Mouse (Mus musculus) hindbrain, postnatal 0 days (tissue): ENCODE results near the gene Tmem38b. TPM values are rescaled to one million over a fixed set of nuclear protein-coding genes. Genes with fewer than 3 reads are reported as not detected.

Experiments used
- ATAC-seq: fragments of 200-750 bp; cut with Nextera tagmentation; 2 replicates; pipeline ENCODE4 v1.8.0; 2017; ENCODE audit warnings: mild to moderate bottlenecking, moderate TSS enrichment, moderate library complexity
- DNase-seq: peaks from one replicate; pipeline ENCODE4 v3.0.0-alpha.2; 2015; ENCODE audit warnings: low spot score
- H3K27ac ChIP-seq: fragments of 300-500 bp; sonication (generic); 2 replicates; pipeline ENCODE4 v1.5.1; 2014; ENCODE audit warnings: mild to moderate bottlenecking
- H3K27me3 ChIP-seq: fragments of 300-500 bp; sonication (generic); 2 replicates; pipeline ENCODE4 v1.6.1; 2014; ENCODE audit warnings: low read length, mixed read lengths; ENCODE audit not compliant: insufficient read depth
- H3K36me3 ChIP-seq: fragments of 300-500 bp; sonication (generic); 2 replicates; pipeline ENCODE4 v1.6.1; 2014; ENCODE audit warnings: low read length, mixed read lengths; ENCODE audit not compliant: insufficient read depth
- H3K4me1 ChIP-seq: fragments of 300-500 bp; sonication (generic); 2 replicates; pipeline ENCODE4 v1.6.1; 2014; ENCODE audit warnings: antibody characterized with exemption, low read length, mixed read lengths; ENCODE audit not compliant: insufficient read depth
- H3K4me2 ChIP-seq: fragments of 300-500 bp; sonication (generic); 2 replicates; pipeline ENCODE4 v1.6.1; 2014; ENCODE audit warnings: low read depth, mild to moderate bottlenecking, low read length, moderate library complexity, mixed read lengths
- H3K4me3 ChIP-seq: fragments of 300-500 bp; sonication (generic); 2 replicates; pipeline ENCODE4 v1.5.1; 2014; ENCODE audit warnings: low read length
- H3K9ac ChIP-seq: fragments of 300-500 bp; sonication (generic); replicated peaks from 2 replicates; pipeline ENCODE4 v1.6.1; 2014; ENCODE audit warnings: mild to moderate bottlenecking, low read length, moderate library complexity, mixed read lengths
- H3K9me3 ChIP-seq: fragments of 300-500 bp; sonication (generic); 2 replicates; pipeline ENCODE4 v1.6.1; 2016; ENCODE audit warnings: low read length, mixed read lengths
- CTCF ChIP-seq: IDR thresholded peaks from 2 replicates; pipeline ENCODE4 v1.5.1; 2016; ENCODE audit warnings: antibody characterized with exemption, control low read depth, low read depth
- WGBS: fragments of 180-500 bp; shearing (Covaris S2); extraction: QIAGEN DNeasy Blood & Tissue Kit; methylation state at CpG from one replicate; pipeline ENCODE4 v1.1.7; 2014; 5-methylcytosine and 5-hydroxymethylcytosine counted together
- polyA plus RNA-seq: library from polyadenylated mRNA; unstranded; fragments of >200 nt; fragmentation: Nextera tagmentation; extraction: Ambion mirVana; gene quantifications from 2 replicates; pipeline ENCODE4 v1.2.1, GENCODE M21; 2015
- total RNA-seq: library from RNA; depleted of rRNA; stranded (reverse); fragments of >200 nt; gene quantifications from 2 replicates; pipeline ENCODE4 v1.2.3, GENCODE M21; 2014; rRNA removed

Tmem38b gene
- total RNA-seq (3.3 and 3.6 TPM in 2 replicates), polyA plus RNA-seq (6.2 and 7.0 TPM in 2 replicates)

GRCm38 (mm10) chr4:53825821-53826605 is at the start of gene Tmem38b:
Gene Tmem38b (plus strand): TSS chr4:53826045.
- WGBS: under 1% methylated on average over 51 of the region's 55 CpGs
- Histone ChIP-seq H3K27ac (peak within 1 kb of the TSS; percentile 80), H3K4me2 (peak within 1 kb of the TSS; percentile 74), H3K4me3 (peak within 1 kb of the TSS; percentile 89), H3K27me3 (no peaks in the 10 kb centered on the region), H3K9me3 (no peaks in the 10 kb centered on the region), H3K4me1 (no peaks in the 10 kb centered on the region), H3K36me3 (no peaks in the 10 kb centered on the region), H3K9ac (peak within 1 kb of the TSS; percentile 77)
- DNase-seq (peak; percentile 90), ATAC-seq (peak; percentile 92)
- TF ChIP-seq CTCF: peak; percentile 59

GRCm38 (mm10) chr4:53781396-53781795 is 44.4 kb upstream of the Tmem38b start:
- Histone ChIP-seq H3K27me3 (no peaks in the 10 kb centered on the region), H3K27ac (no peak overlapping the region), H3K36me3 (no peaks in the 10 kb centered on the region), H3K9ac (no peak overlapping the region), H3K4me3 (no peak overlapping the region), H3K9me3 (no peaks in the 10 kb centered on the region), H3K4me2 (no peak overlapping the region), H3K4me1 (peaks cover 4% of the 10 kb centered on the region; the same call in 1 of the 2 replicates)
- ATAC-seq (no peak), DNase-seq (no peak)
- TF ChIP-seq CTCF: no peak
- WGBS: 65% methylated on average over 4 of the region's 4 CpGs

GRCm38 (mm10) chr4:53782216-53783070 is 43.4 kb upstream of the Tmem38b start:
- Histone ChIP-seq H3K4me1 (peaks cover 4% of the 10 kb centered on the region; the same call in 1 of the 2 replicates), H3K9me3 (no peaks in the 10 kb centered on the region), H3K27me3 (no peaks in the 10 kb centered on the region), H3K4me3 (no peak overlapping the region), H3K4me2 (no peak overlapping the region), H3K36me3 (no peaks in the 10 kb centered on the region), H3K9ac (no peak overlapping the region), H3K27ac (no peak overlapping the region)
- ATAC-seq: no peak
- WGBS: 32% methylated on average over 14 of the region's 14 CpGs
- DNase-seq: no peak
- TF ChIP-seq CTCF: no peak

- H3K9me3 ChIP-seq: no peaks in the 10 kb centered on the region
- no peaks in the 10 kb centered on the region for H3K27me3 ChIP-seq
- TF ChIP-seq CTCF: no peak
- no peak overlapping the region for H3K4me3 ChIP-seq
- DNase-seq: no peak
- no peak overlapping the region for H3K9ac ChIP-seq
- no peaks in the 10 kb centered on the region for H3K36me3 ChIP-seq
- WGBS: 88% methylated on average over 15 of the region's 15 CpGs
- no peaks in the 10 kb centered on the region for H3K4me1 ChIP-seq
- no peak for ATAC-seq
- H3K27ac ChIP-seq: no peak overlapping the region
- H3K4me2 ChIP-seq: no peak overlapping the region
Observed at GRCm38 (mm10) chr4:53785746-53786398, 40.0 kb upstream of the Tmem38b start.

- no peak overlapping the region for H3K4me3 ChIP-seq
- no peak overlapping the region for H3K9ac ChIP-seq
- no peaks in the 10 kb centered on the region for H3K36me3 ChIP-seq
- no peak overlapping the region for H3K27ac ChIP-seq
- H3K27me3 ChIP-seq: no peaks in the 10 kb centered on the region
- ATAC-seq (no peak), DNase-seq (no peak)
- WGBS: 78% methylated on average over 5 of the region's 5 CpGs
- H3K4me2 ChIP-seq: no peak overlapping the region
- TF ChIP-seq CTCF: no peak
- H3K4me1 ChIP-seq: no peaks in the 10 kb centered on the region
- H3K9me3 ChIP-seq: no peaks in the 10 kb centered on the region
Observed at GRCm38 (mm10) chr4:53786851-53787250, 39.0 kb upstream of the Tmem38b start.

- Histone ChIP-seq H3K9ac (no peak overlapping the region), H3K4me2 (no peak overlapping the region), H3K9me3 (no peaks in the 10 kb centered on the region), H3K4me3 (no peak overlapping the region), H3K27ac (no peak overlapping the region), H3K36me3 (no peaks in the 10 kb centered on the region), H3K27me3 (no peaks in the 10 kb centered on the region), H3K4me1 (no peaks in the 10 kb centered on the region)
- ATAC-seq: no peak
- no peak for DNase-seq
- TF ChIP-seq CTCF: no peak
- 15% methylated on average over 4 of the region's 4 CpGs for WGBS
Observed at GRCm38 (mm10) chr4:53789346-53789745, 36.5 kb upstream of the Tmem38b start.
